Mouse (Mus musculus) neutrophil, adult 65 days (primary cell): Measurements from ENCODE around the gene Slc7a1. TPM values are rescaled to one million over a fixed set of nuclear protein-coding genes. Genes with fewer than 3 reads are reported as not detected.

Experiments
- total RNA-seq: library from RNA; stranded (reverse); gene quantifications from 2 replicates; pipeline ENCODE4 v1.2.4, GENCODE M21; 2023

Slc7a1 gene
- total RNA-seq = 27.8 and 38.4 TPM in 2 replicates

GRCm38 (mm10) chr5:148399660-148400443, at the start of gene Slc7a1:
Gene Slc7a1 (minus strand): TSS chr5:148399904.

Other genes starting within 250 kb of the Slc7a1 start
- gene Ubl3, start 152.9 kb upstream of the Slc7a1 start, total RNA-seq = 194 and 195 TPM in 2 replicates